Mouse (Mus musculus) intestine, embryonic 16.5 days (tissue): ENCODE results near the gene Sbno2. TPM values are rescaled to one million over a fixed set of nuclear protein-coding genes. Genes with fewer than 3 reads are reported as not detected.

Experiments
- ATAC-seq: fragments of 200-750 bp; cut with Nextera tagmentation; 2 replicates; pipeline ENCODE4 v1.8.0; 2017; ENCODE audit warnings: moderate TSS enrichment, moderate library complexity
- H3K27ac ChIP-seq: fragments of 300-500 bp; sonication (generic); 2 replicates; pipeline ENCODE4 v1.5.1; 2014; ENCODE audit warnings: mild to moderate bottlenecking, low read length
- H3K27me3 ChIP-seq: fragments of 300-500 bp; sonication (generic); replicated peaks from 2 replicates; pipeline ENCODE4 v1.6.1; 2014; ENCODE audit warnings: low read length, control low read depth, mixed read lengths; ENCODE audit not compliant: control insufficient read depth, insufficient read depth
- H3K36me3 ChIP-seq: fragments of 300-500 bp; sonication (generic); 2 replicates; pipeline ENCODE4 v1.6.1; 2014; ENCODE audit warnings: low read length, control low read depth; ENCODE audit not compliant: control insufficient read depth, insufficient read depth
- H3K4me1 ChIP-seq: fragments of 300-500 bp; sonication (generic); 2 replicates; pipeline ENCODE4 v1.6.1; 2014; ENCODE audit warnings: low read length, control low read depth, mixed read lengths; ENCODE audit not compliant: control insufficient read depth, insufficient read depth
- H3K4me2 ChIP-seq: fragments of 300-500 bp; sonication (generic); 2 replicates; pipeline ENCODE4 v1.6.1; 2014; ENCODE audit warnings: low read depth, low read length, control low read depth
- H3K4me3 ChIP-seq: fragments of 300-500 bp; sonication (generic); 2 replicates; pipeline ENCODE4 v1.5.1; 2014; ENCODE audit warnings: mild to moderate bottlenecking, low read length
- H3K9ac ChIP-seq: fragments of 300-500 bp; sonication (generic); 2 replicates; pipeline ENCODE4 v1.6.1; 2014; ENCODE audit warnings: low read depth, low read length
- H3K9me3 ChIP-seq: fragments of 300-500 bp; sonication (generic); 2 replicates; pipeline ENCODE4 v1.6.1; 2016; ENCODE audit warnings: low read length, control low read depth; ENCODE audit not compliant: control insufficient read depth
- WGBS: fragments of 180-500 bp; shearing (Covaris S2); extraction: QIAGEN DNeasy Blood & Tissue Kit; methylation state at CpG from one replicate; pipeline ENCODE4 v1.1.7; 2014; 5-methylcytosine and 5-hydroxymethylcytosine counted together
- polyA plus RNA-seq: library from polyadenylated mRNA; unstranded; fragments of >200 nt; fragmentation: Nextera tagmentation; extraction: Ambion mirVana; gene quantifications from 2 replicates; pipeline ENCODE4 v1.2.1, GENCODE M21; 2015

Gene Sbno2
- polyA plus RNA-seq, 1 experiment from 2014 or later, result 13.4 TPM

DNA sequence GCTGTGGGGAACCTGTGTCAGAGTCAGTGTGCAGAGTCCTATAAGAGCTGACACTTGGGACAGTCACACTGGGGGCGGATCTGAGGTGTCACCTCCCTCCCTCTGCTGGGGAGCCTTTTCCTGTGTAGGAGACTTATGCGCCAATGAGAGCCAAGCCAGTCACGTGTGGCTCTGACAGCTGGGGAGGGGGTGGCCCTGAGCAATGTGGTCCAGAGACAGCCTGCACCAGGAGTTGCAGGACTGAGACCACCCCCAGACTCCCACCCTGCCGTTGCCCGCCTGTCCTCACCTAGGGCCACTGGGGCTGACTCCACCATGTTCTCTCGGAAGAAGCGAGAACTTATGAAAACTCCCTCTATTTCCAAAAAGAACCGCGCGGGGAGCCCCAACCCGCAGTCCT is 88.9 kb downstream of the Sbno2 start, which contains the start of gene Arhgap45:
Arhgap45 (plus strand) TSS at position 143 of the 400 bp plus-strand sequence.
- no peak within 1 kb of the TSS for H3K4me3 ChIP-seq
- WGBS, result 74% methylated on average over 11 of the region's 11 CpGs
- no peaks in the 10 kb centered on the region for H3K36me3 ChIP-seq

DNA sequence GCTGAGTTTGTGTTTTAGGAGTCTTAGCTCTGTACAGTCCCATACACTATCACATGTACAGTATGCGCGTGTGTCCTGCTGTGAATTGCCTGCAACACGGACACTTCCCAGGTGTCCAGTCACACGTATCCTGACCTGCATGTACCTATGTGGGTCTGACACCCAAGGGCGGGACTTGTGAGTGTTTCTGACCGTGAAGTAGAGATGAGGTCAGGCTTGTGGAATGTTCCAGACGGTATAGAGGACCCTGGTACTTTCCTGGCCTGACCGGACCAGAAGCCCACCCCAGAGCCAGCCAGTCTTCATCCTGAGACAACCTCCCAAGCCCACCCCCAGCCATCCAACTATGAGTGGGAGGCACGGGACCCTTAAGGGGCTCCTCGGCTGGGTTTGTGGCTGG is 89.8 kb downstream of the Sbno2 start:
- no peak overlapping the region for H3K4me2 ChIP-seq
- peaks cover 18% of the 10 kb centered on the region for H3K4me1 ChIP-seq
- no peak for ATAC-seq

More for the DNA sequence above, 88.9 kb downstream of the Sbno2 start, which contains the start of gene Arhgap45:
- Histone ChIP-seq H3K4me2 (no peak within 1 kb of the TSS), H3K4me1 (peaks cover 20% of the 10 kb centered on the region), H3K9me3 (no peaks in the 10 kb centered on the region), H3K9ac (no peak within 1 kb of the TSS; the same call in 1 of the 2 replicates), H3K27ac (no peak within 1 kb of the TSS), H3K27me3 (peaks cover 12% of the 10 kb centered on the region)
- ATAC-seq, result no peak

DNA sequence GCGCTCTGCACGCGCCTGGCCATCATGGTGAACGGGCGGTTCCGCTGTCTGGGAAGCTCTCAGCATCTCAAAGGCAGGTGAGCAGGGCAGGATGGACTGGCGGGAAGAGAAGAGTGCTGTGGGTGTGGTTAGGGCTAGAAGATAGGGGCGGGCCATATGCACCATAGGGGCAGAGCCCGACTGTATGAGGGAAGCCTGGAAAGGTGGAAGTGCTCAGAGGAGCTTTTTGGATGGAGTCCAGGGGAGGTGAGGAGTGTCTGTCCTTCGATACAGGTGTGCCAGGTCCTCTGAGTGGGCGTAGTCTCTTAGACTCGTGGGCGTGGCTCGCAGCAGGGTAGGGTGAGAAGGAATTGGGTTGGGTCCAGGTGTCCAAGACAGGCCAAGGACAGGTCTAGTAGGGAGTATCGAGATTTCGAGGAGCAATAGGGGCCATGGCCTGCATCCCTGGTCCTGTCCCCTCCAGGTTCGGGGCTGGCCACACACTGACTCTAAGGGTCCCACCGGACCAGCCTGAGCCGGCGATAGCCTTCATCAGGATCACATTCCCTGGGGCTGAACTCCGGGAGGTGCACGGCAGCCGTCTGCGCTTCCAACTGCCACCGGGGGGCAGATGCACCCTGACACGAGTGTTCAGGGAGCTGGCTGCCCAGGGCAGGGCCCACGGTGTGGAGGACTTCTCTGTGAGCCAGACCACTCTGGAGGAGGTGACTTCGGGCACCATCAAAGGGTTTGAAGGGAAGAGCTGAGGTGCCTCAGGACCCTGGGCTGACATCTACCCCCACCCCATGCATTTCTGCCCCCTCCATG is 90.7 kb downstream of the Sbno2 start:
- WGBS, result 25% methylated on average over 28 of the region's 28 CpGs
- peaks cover 15% of the 10 kb centered on the region for H3K4me1 ChIP-seq
- no peak overlapping the region for H3K9ac ChIP-seq
- H3K27me3 ChIP-seq, result peaks cover 12% of the 10 kb centered on the region
- H3K9me3 ChIP-seq, result 0 out of 2 replicates have a peak, but pooled peaks cover 8% of the 10 kb centered on the region
- H3K36me3 ChIP-seq, result 0 out of 2 replicates have a peak, but pooled peaks cover 5% of the 10 kb centered on the region
- ATAC-seq, result peak; percentile 30
- H3K4me3 ChIP-seq, result no peak overlapping the region
- no peak overlapping the region for H3K27ac ChIP-seq
- H3K4me2 ChIP-seq, result no peak overlapping the region

More for the DNA sequence above, 89.8 kb downstream of the Sbno2 start:
- Histone ChIP-seq H3K9me3 (0 out of 2 replicates have a peak, but pooled peaks cover 5% of the 10 kb centered on the region), H3K4me3 (no peak overlapping the region), H3K27me3 (peaks cover 12% of the 10 kb centered on the region), H3K9ac (no peak overlapping the region), H3K36me3 (0 out of 2 replicates have a peak, but pooled peaks cover 3% of the 10 kb centered on the region), H3K27ac (no peak overlapping the region)
- 77% methylated on average over 10 of the region's 10 CpGs for WGBS

DNA sequence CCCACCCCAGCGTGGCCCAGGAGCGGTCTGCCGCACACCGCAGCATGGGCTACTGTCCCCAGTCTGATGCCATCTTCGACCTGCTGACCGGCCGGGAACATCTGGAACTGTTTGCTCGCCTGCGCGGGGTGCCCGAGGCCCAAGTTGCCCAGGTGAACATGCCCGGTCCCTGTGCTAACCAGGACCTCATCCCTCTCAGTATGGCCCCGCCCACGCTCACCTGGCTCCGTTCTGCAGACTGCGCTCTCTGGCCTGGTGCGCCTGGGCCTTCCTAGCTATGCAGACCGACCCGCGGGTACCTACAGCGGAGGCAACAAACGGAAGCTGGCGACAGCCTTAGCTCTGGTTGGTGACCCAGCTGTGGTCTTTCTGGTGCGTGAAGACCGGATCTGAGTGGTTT is 91.8 kb downstream of the Sbno2 start:
- 0 out of 2 replicates have a peak, but pooled peaks cover 5% of the 10 kb centered on the region for H3K36me3 ChIP-seq
- peaks cover 12% of the 10 kb centered on the region for H3K27me3 ChIP-seq
- no peak overlapping the region for H3K27ac ChIP-seq
- H3K4me3 ChIP-seq, result no peak overlapping the region
- ATAC-seq, result no peak
- WGBS, result 49% methylated on average over 25 of the region's 25 CpGs
- 0 out of 2 replicates have a peak, but pooled peaks cover 9% of the 10 kb centered on the region for H3K9me3 ChIP-seq
- no peak overlapping the region for H3K4me2 ChIP-seq
- peaks cover 4% of the 10 kb centered on the region for H3K4me1 ChIP-seq
- H3K9ac ChIP-seq, result no peak overlapping the region

DNA sequence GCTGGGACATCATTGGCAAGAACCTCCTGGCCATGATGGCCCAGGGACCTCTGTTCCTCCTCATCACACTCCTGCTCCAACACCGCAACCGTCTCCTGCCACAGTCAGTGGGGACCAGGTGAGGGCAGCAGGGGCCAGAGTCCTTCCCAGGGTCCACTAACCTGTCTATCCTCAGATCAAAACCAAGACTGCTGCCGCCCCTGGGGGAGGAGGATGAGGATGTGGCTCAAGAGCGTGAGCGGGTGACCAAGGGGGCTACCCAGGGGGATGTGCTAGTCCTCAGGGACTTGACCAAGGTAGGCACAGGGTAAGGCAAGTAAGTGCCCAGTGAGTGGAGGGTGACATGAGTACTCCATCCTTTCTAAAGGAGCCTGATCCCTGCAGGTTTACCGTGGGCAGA is 93.6 kb downstream of the Sbno2 start:
- 0 out of 2 replicates have a peak, but pooled peaks cover 9% of the 10 kb centered on the region for H3K9me3 ChIP-seq
- no peak for ATAC-seq
- H3K4me3 ChIP-seq, result no peak overlapping the region
- 0 out of 2 replicates have a peak, but pooled peaks cover 5% of the 10 kb centered on the region for H3K36me3 ChIP-seq
- H3K27me3 ChIP-seq, result peaks cover 12% of the 10 kb centered on the region
- 0 out of 2 replicates have a peak, but pooled peaks cover 3% of the 10 kb centered on the region for H3K4me1 ChIP-seq
- no peak overlapping the region for H3K27ac ChIP-seq
- H3K4me2 ChIP-seq, result no peak overlapping the region
- no peak overlapping the region for H3K9ac ChIP-seq
- 89% methylated on average over 6 of the region's 6 CpGs for WGBS

Other genes starting within 250 kb of the Sbno2 start
- 2.7 and 2.8 TPM in 2 replicates for gene Prtn3, start 231.1 kb downstream of the Sbno2 start, polyA plus RNA-seq
- gene Plppr3, start 230.9 kb downstream of the Sbno2 start, polyA plus RNA-seq, result 25.5 and 28.2 TPM in 2 replicates
- gene Elane, start 219.3 kb downstream of the Sbno2 start, polyA plus RNA-seq, result 0.42 and 2.4 TPM in 2 replicates
- not detected in 2 replicates for gene Cfd, start 214.7 kb downstream of the Sbno2 start, polyA plus RNA-seq
- gene Med16, start 196.6 kb downstream of the Sbno2 start, polyA plus RNA-seq, result 34.1 and 37.2 TPM in 2 replicates
- gene Gm26602, start 194.7 kb downstream of the Sbno2 start, polyA plus RNA-seq, result 2.1 and 7.8 TPM in 2 replicates
- 0.68 and 0.69 TPM in 2 replicates for gene Kiss1r, start 188.6 kb downstream of the Sbno2 start, polyA plus RNA-seq
- 105 and 116 TPM in 2 replicates for gene R3hdm4, start 184.4 kb downstream of the Sbno2 start, polyA plus RNA-seq
- gene Arid3a, start 178.5 kb downstream of the Sbno2 start, polyA plus RNA-seq, result 19.4 and 22.1 TPM in 2 replicates
- gene Wdr18, start 145.4 kb downstream of the Sbno2 start, polyA plus RNA-seq, result 86.2 and 96.6 TPM in 2 replicates
- 0.15 and 0.16 TPM in 2 replicates for gene Grin3b, start 134.9 kb downstream of the Sbno2 start, polyA plus RNA-seq
- 7.0 and 9.7 TPM in 2 replicates for gene Tmem259, start 121.2 kb downstream of the Sbno2 start, polyA plus RNA-seq
- 226 and 245 TPM in 2 replicates for gene Cnn2, start 117.0 kb downstream of the Sbno2 start, polyA plus RNA-seq
- gene Abca7, start 109.1 kb downstream of the Sbno2 start, polyA plus RNA-seq, result 3.3 and 3.4 TPM in 2 replicates
- 6.0 and 7.3 TPM in 2 replicates for gene Arhgap45, start 88.9 kb downstream of the Sbno2 start, polyA plus RNA-seq
- gene Polr2e, start 65.8 kb downstream of the Sbno2 start, polyA plus RNA-seq, result 190 and 212 TPM in 2 replicates
- gene Gpx4, start 58.4 kb downstream of the Sbno2 start, polyA plus RNA-seq, result 942 and 972 TPM in 2 replicates
- 13.8 and 15.7 TPM in 2 replicates for gene Stk11, start 10.2 kb upstream of the Sbno2 start, polyA plus RNA-seq
- 846 and 854 TPM in 2 replicates for gene Atp5d, start 33.1 kb upstream of the Sbno2 start, polyA plus RNA-seq
- 5.1 TPM in 2 replicates for gene Cbarp, start 35.3 kb upstream of the Sbno2 start, polyA plus RNA-seq
- 8.8 and 10.3 TPM in 2 replicates for gene Midn, start 42.7 kb upstream of the Sbno2 start, polyA plus RNA-seq
- gene Cirbp, start 60.4 kb upstream of the Sbno2 start, polyA plus RNA-seq, result 53.2 and 62.6 TPM in 2 replicates
- 23.6 TPM in 2 replicates for gene 1600002K03Rik, start 67.4 kb upstream of the Sbno2 start, polyA plus RNA-seq
- 7.4 and 8.1 TPM in 2 replicates for gene Efna2, start 73.9 kb upstream of the Sbno2 start, polyA plus RNA-seq
- 40.9 and 42.4 TPM in 2 replicates for gene Mum1, start 120.9 kb upstream of the Sbno2 start, polyA plus RNA-seq
- gene Ndufs7, start 143.6 kb upstream of the Sbno2 start, polyA plus RNA-seq, result 604 and 616 TPM in 2 replicates
- 91.0 and 106 TPM in 2 replicates for gene Gamt, start 155.4 kb upstream of the Sbno2 start, polyA plus RNA-seq
- gene Dazap1, start 155.9 kb upstream of the Sbno2 start, polyA plus RNA-seq, result 36.8 and 37.6 TPM in 2 replicates
- 894 and 922 TPM in 2 replicates for gene Rps15, start 186.9 kb upstream of the Sbno2 start, polyA plus RNA-seq
- 2.4 and 3.1 TPM in 2 replicates for gene Apc2, start 190.4 kb upstream of the Sbno2 start, polyA plus RNA-seq
- gene 2310011J03Rik, start 215.0 kb upstream of the Sbno2 start, polyA plus RNA-seq, result 60.4 and 64.3 TPM in 2 replicates
- 10.8 and 12.9 TPM in 2 replicates for gene Pcsk4, start 223.9 kb upstream of the Sbno2 start, polyA plus RNA-seq
- gene Reep6, start 224.4 kb upstream of the Sbno2 start, polyA plus RNA-seq, result 255 and 314 TPM in 2 replicates
- gene Adamtsl5, start 242.8 kb upstream of the Sbno2 start, polyA plus RNA-seq, result 28.2 and 37.2 TPM in 2 replicates